Comparison of ENCODE assay signal across 17 mouse cellular contexts in genomic region chr1:66244910-66245309, GRCm38 (mm10).
DNase-seq lines count a peak whose midpoint lies in the region; ATAC-seq lines count a peak whose summit lies in the region.
"Had no signal": no experiment of that assay in that cellular context is flagged by ENCODE, and none has a peak within 500 bp of the region (broad histone marks: within the 10 kb centered on the region; RNA-seq: fewer than 3 reads in every experiment).

No protein-coding gene starts in this region.

- peak; percentile 31; the same call in 1 of the 2 replicates for ATAC-seq in midbrain, embryonic 15.5 days (replicated peaks)
- ATAC-seq in forebrain, embryonic 16.5 days, result no peak
- ATAC-seq: forebrain, embryonic 14.5 days; intestine, postnatal 0 days had no signal

- no peaks in the 10 kb centered on the region for H3K9me3 ChIP-seq in midbrain, embryonic 15.5 days
- no peaks in the 10 kb centered on the region for H3K9me3 ChIP-seq in midbrain, embryonic 10.5 days (replicated peaks)
- H3K9me3 ChIP-seq in forebrain, embryonic 16.5 days (ENCODE audit: control insufficient read depth, low read length), result no peaks in the 10 kb centered on the region
- H3K9me3 ChIP-seq: embryonic facial prominence, embryonic 15.5 days had no signal

- peak; percentile 13 to 51 for DNase-seq in adrenal gland, adult (ENCODE audit: inconsistent age in 2 of 2, low spot score in 1 of 2)
- no peak for DNase-seq in adrenal gland, postnatal 14 days
- no peak for DNase-seq in midbrain, embryonic 10.5 days (ENCODE audit: low spot score)
- peak; percentile 8 for DNase-seq in lung, postnatal 25 days (ENCODE audit: low spot score)
- no peak for DNase-seq in retina, embryonic 14.5 days (ENCODE audit: low spot score)
- no peak for DNase-seq in cerebellum, postnatal 4 days (ENCODE audit: low spot score in 2 of 2)
- DNase-seq: cerebellum, postnatal 36 days; heart, adult 2 months; liver; midbrain, embryonic 14.5 days had no signal

- no peak overlapping the region for H3K9ac ChIP-seq in midbrain, embryonic 15.5 days
- H3K9ac ChIP-seq in forebrain, embryonic 16.5 days (replicated peaks; ENCODE audit: low read depth, low read length), result no peak overlapping the region
- H3K9ac ChIP-seq: embryonic facial prominence, embryonic 15.5 days; hindbrain, embryonic 14.5 days had no signal

- no peaks in the 10 kb centered on the region for H3K36me3 ChIP-seq in midbrain, embryonic 15.5 days (replicated peaks)
- no peaks in the 10 kb centered on the region for H3K36me3 ChIP-seq in midbrain, embryonic 10.5 days
- H3K36me3 ChIP-seq in forebrain, embryonic 16.5 days (ENCODE audit: control insufficient read depth, insufficient read depth), result no peaks in the 10 kb centered on the region
- H3K36me3 ChIP-seq: embryonic facial prominence, embryonic 15.5 days had no signal

- H3K4me1 ChIP-seq in midbrain, embryonic 15.5 days, result peaks cover 6% of the 10 kb centered on the region; the same call in 1 of the 2 replicates
- peaks cover 16% of the 10 kb centered on the region for H3K4me1 ChIP-seq in midbrain, embryonic 10.5 days
- H3K4me1 ChIP-seq in forebrain, embryonic 16.5 days (replicated peaks; ENCODE audit: control insufficient read depth, insufficient read depth, low read length), result peaks cover 3% of the 10 kb centered on the region; the same call in 1 of the 2 replicates
- H3K4me1 ChIP-seq: embryonic facial prominence, embryonic 15.5 days had no signal

- no peak overlapping the region for H3K4me2 ChIP-seq in midbrain, embryonic 15.5 days
- H3K4me2 ChIP-seq in forebrain, embryonic 16.5 days (ENCODE audit: low read length), result no peak overlapping the region
- H3K4me2 ChIP-seq: embryonic facial prominence, embryonic 15.5 days; hindbrain, embryonic 14.5 days had no signal

- WGBS in midbrain, embryonic 15.5 days, result 88% methylated on average over 1 of the region's 1 CpGs
- 84% methylated on average over 1 of the region's 1 CpGs for WGBS in midbrain, embryonic 10.5 days
- WGBS in forebrain, embryonic 16.5 days, result 81% methylated on average over 1 of the region's 1 CpGs

- no peaks in the 10 kb centered on the region for H3K27me3 ChIP-seq in midbrain, embryonic 15.5 days (replicated peaks)
- no peaks in the 10 kb centered on the region for H3K27me3 ChIP-seq in midbrain, embryonic 10.5 days (ENCODE audit: low read depth, poor library complexity, severe bottlenecking)
- no peaks in the 10 kb centered on the region for H3K27me3 ChIP-seq in forebrain, embryonic 16.5 days (replicated peaks; ENCODE audit: control insufficient read depth, insufficient read depth, low read length)
- H3K27me3 ChIP-seq: embryonic facial prominence, embryonic 15.5 days had no signal

- no peak overlapping the region for H3K27ac ChIP-seq in midbrain, embryonic 15.5 days
- H3K27ac ChIP-seq in midbrain, embryonic 10.5 days (replicated peaks), result no peak overlapping the region
- no peak overlapping the region for H3K27ac ChIP-seq in forebrain, embryonic 16.5 days (ENCODE audit: low read length)
- H3K27ac ChIP-seq: embryonic facial prominence, embryonic 15.5 days; heart, adult 2 months; hindbrain, embryonic 14.5 days; macrophage had no signal

- H3K4me3 ChIP-seq in midbrain, embryonic 15.5 days, result no peak overlapping the region
- no peak overlapping the region for H3K4me3 ChIP-seq in midbrain, embryonic 10.5 days
- no peak overlapping the region for H3K4me3 ChIP-seq in forebrain, embryonic 16.5 days (replicated peaks; ENCODE audit: low read length)
- H3K4me3 ChIP-seq: embryonic facial prominence, embryonic 15.5 days; heart, adult 2 months had no signal

Comparison
In these comparisons a context has a peak if more than half of its experiments do, and no peak if none do; other contexts are left out.
1. DNase-seq: peak in adrenal gland, adult (2 of 2) and lung, postnatal 25 days (single experiment); none in adrenal gland, postnatal 14 days (single experiment), midbrain, embryonic 10.5 days (single experiment), retina, embryonic 14.5 days (single experiment) and cerebellum, postnatal 4 days (0 of 2).